Mouse (Mus musculus) CH12.LX (cell line): ENCODE measurements at regions not wholly inside any gene's neighbourhood (a gene's known extent, or its start where the extent isn't known, plus 50 kb on each side); places are given as distances from the start of the nearest gene placed in this dataset.
A peak's percentile ranks its signal among the peaks of the same experiment; 100 is the strongest.

Experiments used
- DNase-seq: peaks from one replicate; pipeline ENCODE4 v3.0.0-alpha.2; 2013; ENCODE audit errors: extremely low read depth
- H3K27ac ChIP-seq: 2 replicates; pipeline ENCODE4 v1.5.1; 2012; ENCODE audit warnings: low read depth, mild to moderate bottlenecking, control low read depth, moderate library complexity; ENCODE audit not compliant: insufficient read depth
- H3K27me3 ChIP-seq: replicated peaks from 2 replicates; pipeline ENCODE3; 2012; ENCODE audit warnings: inconsistent platforms
- H3K36me3 ChIP-seq, 2 experiments: replicated peaks in 1 of 2; 2 replicates each; pipeline versions ENCODE3 to v1.6.1; 2012; ENCODE audit warnings: inconsistent platforms in 1 of 2, low read length in 1 of 2, mild to moderate bottlenecking in 1 of 2, mixed read lengths in 1 of 2, moderate library complexity in 1 of 2; ENCODE audit not compliant: control insufficient read depth in 1 of 2, insufficient read depth in 1 of 2
- H3K4me1 ChIP-seq, 2 experiments: 2 replicates each; pipeline ENCODE4 v1.6.1; 2012; ENCODE audit warnings: inconsistent platforms in 1 of 2, moderate library complexity in 1 of 2; ENCODE audit not compliant: insufficient read depth in 2 of 2, control insufficient read depth in 1 of 2
- H3K4me2 ChIP-seq: 2 replicates; pipeline ENCODE4 v1.6.1; 2012; ENCODE audit warnings: low read depth, mild to moderate bottlenecking, control low read depth; ENCODE audit not compliant: poor library complexity, insufficient read depth, severe bottlenecking
- H3K4me3 ChIP-seq, 3 experiments: fragments of 150-350 bp in 1 of 3; sonication (generic) in 1 of 3; replicated peaks in 1 of 3; 2 replicates each; pipeline versions ENCODE3 to v1.5.1; 2011 to 2012; ENCODE audit warnings: low read depth in 2 of 3, low read length in 2 of 3, mild to moderate bottlenecking in 2 of 3, moderate library complexity in 2 of 3, control low read depth in 1 of 3, improper control_type of control experiment in 1 of 3, inconsistent platforms in 1 of 3, mixed read lengths in 1 of 3; ENCODE audit not compliant: poor library complexity in 1 of 3
- H3K79me2 ChIP-seq: replicated peaks from 2 replicates; pipeline ENCODE4 v1.6.1; 2012; ENCODE audit warnings: mild to moderate bottlenecking, moderate library complexity; ENCODE audit not compliant: control insufficient read depth, poor library complexity, insufficient read depth, severe bottlenecking; ENCODE audit errors: extremely low read depth
- H3K9ac ChIP-seq: 2 replicates; pipeline ENCODE4 v1.6.1; 2012; ENCODE audit warnings: low read depth, mild to moderate bottlenecking, control low read depth, moderate library complexity; ENCODE audit not compliant: insufficient read depth
- H3K9me3 ChIP-seq: replicated peaks from 2 replicates; pipeline ENCODE3; 2012; ENCODE audit warnings: low read length, inconsistent platforms, mixed read lengths
- BHLHE40 ChIP-seq: IDR thresholded peaks from 2 replicates; pipeline ENCODE4 v1.6.1; 2011; ENCODE audit warnings: mild to moderate bottlenecking, low read depth, low read length, improper control_type of control experiment
- EP300 ChIP-seq: IDR thresholded peaks from 2 replicates; pipeline ENCODE4 v1.6.1; 2011; ENCODE audit warnings: low read length, improper control_type of control experiment
- GABPA ChIP-seq: IDR thresholded peaks from 2 replicates; pipeline ENCODE4 v1.6.1; 2012; ENCODE audit warnings: low read depth, low read length, improper control_type of control experiment, inconsistent platforms; ENCODE audit not compliant: insufficient replicate concordance
- IRF4 ChIP-seq: IDR thresholded peaks from 2 replicates; pipeline ENCODE4 v1.6.1; 2014; ENCODE audit warnings: low read depth, mild to moderate bottlenecking, inconsistent platforms, low read length, improper control_type of control experiment
- JUN ChIP-seq: IDR thresholded peaks from 2 replicates; pipeline ENCODE4 v1.6.1; 2011; ENCODE audit warnings: low read depth, mild to moderate bottlenecking, low read length, improper control_type of control experiment, moderate library complexity; ENCODE audit not compliant: insufficient read depth
- MAFK ChIP-seq: IDR thresholded peaks from 2 replicates; pipeline ENCODE4 v1.6.1; 2011; ENCODE audit warnings: low read length, improper control_type of control experiment; ENCODE audit not compliant: insufficient replicate concordance
- NELFE ChIP-seq: IDR thresholded peaks from 2 replicates; pipeline ENCODE4 v1.6.1; 2011; ENCODE audit warnings: low read depth, low read length, improper control_type of control experiment
- PAX5 ChIP-seq: IDR thresholded peaks from 2 replicates; pipeline ENCODE4 v1.6.1; 2012; ENCODE audit warnings: low read length, inconsistent platforms, mixed read lengths
- POLR2AphosphoS2 ChIP-seq: IDR thresholded peaks from 2 replicates; pipeline ENCODE4 v1.6.1; 2011; ENCODE audit warnings: low read depth, low read length, improper control_type of control experiment
- RCOR1 ChIP-seq: conservative IDR thresholded peaks from 2 replicates; pipeline ENCODE4 v1.6.1; 2012; ENCODE audit warnings: low read depth, mild to moderate bottlenecking, inconsistent platforms, low read length, improper control_type of control experiment
- SMC3 ChIP-seq: IDR thresholded peaks from 2 replicates; pipeline ENCODE4 v1.6.1; 2011; ENCODE audit warnings: low read depth, low read length, improper control_type of control experiment
- TBP ChIP-seq: conservative IDR thresholded peaks from 2 replicates; pipeline ENCODE4 v1.6.1; 2011; ENCODE audit warnings: low read depth, low read length, improper control_type of control experiment
- TCF12 ChIP-seq: IDR thresholded peaks from 2 replicates; pipeline ENCODE4 v1.6.1; 2014; ENCODE audit warnings: low read depth, mild to moderate bottlenecking, inconsistent platforms, low read length, improper control_type of control experiment
- UBTF ChIP-seq: IDR thresholded peaks from 2 replicates; pipeline ENCODE4 v1.6.1; 2012; ENCODE audit warnings: low read depth, mild to moderate bottlenecking, inconsistent platforms, low read length, improper control_type of control experiment, moderate library complexity
- ZC3H11A ChIP-seq: IDR thresholded peaks from 2 replicates; pipeline ENCODE4 v1.6.1; 2012; ENCODE audit warnings: low read depth, mild to moderate bottlenecking, inconsistent platforms, low read length, improper control_type of control experiment
- ZNF384 ChIP-seq: IDR thresholded peaks from 2 replicates; pipeline ENCODE4 v1.6.1; 2012; ENCODE audit warnings: low read depth, low read length, improper control_type of control experiment, inconsistent platforms
- dilution Hi-C: fragments of 300-500 bp; cut with MboI; formaldehyde crosslinking; loops from 2 replicates; pipeline ENCODE4 v1.14.3; 2020; ENCODE audit warnings: low sequenced_read_pairs; ENCODE audit not compliant: extremely low pct_unique_long_range_greater_than_20kb, extremely low pct_ligation_motif_present
- in situ Hi-C: fragments of 300-500 bp; cut with MboI; formaldehyde crosslinking; loops from 3 replicates; pipeline ENCODE4 v1.14.3; 2019; ENCODE audit warnings: low sequenced_read_pairs, low pct_ligation_motif_present, low pct_unique_long_range_greater_than_20kb, mixed read lengths

GRCm38 (mm10) chr1:190526634-190527033 is 356.1 kb upstream of the Prox1 start:
- Histone ChIP-seq H3K27ac (no peak overlapping the region), H3K9me3 (peaks cover 3% of the 10 kb centered on the region), H3K36me3 (no peaks in the 10 kb centered on the region), H3K4me2 (no peak overlapping the region), H3K4me1 (peaks cover 0 to 34% of the 10 kb centered on the region in 2 experiments; a peak in 2 of 4 replicates)
- DNase-seq: peak; percentile 48
- dilution Hi-C loops: no loop called here
- no peak for TF ChIP-seq RCOR1
- TF ChIP-seq EP300: peak; percentile 69
- TF ChIP-seq SMC3: no peak
- no peak for TF ChIP-seq ZNF384
- no peak for TF ChIP-seq NELFE
- TF ChIP-seq PAX5: no peak
- no peak for TF ChIP-seq MAFK
- TF ChIP-seq IRF4: peak; percentile 17; the same call in 1 of the 2 replicates
- peak; percentile 95 for TF ChIP-seq TCF12
- no peak for TF ChIP-seq POLR2AphosphoS2
- peak; percentile 34; the same call in 1 of the 2 replicates for TF ChIP-seq BHLHE40
- no peak for TF ChIP-seq GABPA
- no peak for TF ChIP-seq JUN
- TF ChIP-seq UBTF: no peak
- TF ChIP-seq TBP: no peak
- TF ChIP-seq, all 38 proteins: peak for 4
- H3K9ac ChIP-seq: no peak overlapping the region
- in situ Hi-C loops: no loop called here
- H3K27me3 ChIP-seq: peaks cover 32% of the 10 kb centered on the region
- no peak overlapping the region for H3K4me3 ChIP-seq
- no peaks in the 10 kb centered on the region for H3K79me2 ChIP-seq

- H3K4me1 ChIP-seq: peaks cover 0 to 34% of the 10 kb centered on the region in 2 experiments; a peak in 2 of 4 replicates
- no peak overlapping the region for H3K4me3 ChIP-seq
- in situ Hi-C loops (no loop called here), dilution Hi-C loops (no loop called here)
- peaks cover 6% of the 10 kb centered on the region for H3K9me3 ChIP-seq
- H3K27me3 ChIP-seq: peaks cover 32% of the 10 kb centered on the region
- no peak for TF ChIP-seq ZC3H11A
- TF ChIP-seq BHLHE40: no peak
- no peak for TF ChIP-seq JUN
- H3K27ac ChIP-seq: no peak overlapping the region
- H3K36me3 ChIP-seq: no peaks in the 10 kb centered on the region
- DNase-seq: no peak
- no peaks in the 10 kb centered on the region for H3K79me2 ChIP-seq
- no peak overlapping the region for H3K4me2 ChIP-seq
- H3K9ac ChIP-seq: no peak overlapping the region
Observed at GRCm38 (mm10) chr1:190526046-190526445, 355.5 kb upstream of the Prox1 start.
